Mouse (Mus musculus): Measurements from ENCODE around the gene Ints14. TPM values are rescaled to one million over a fixed set of nuclear protein-coding genes. Genes with fewer than 3 reads are reported as not detected.

Gene Ints14
- 10 to 100 TPM; 22.4 to 23.7 TPM for total RNA-seq (2021)

- DNase-seq (ENCODE audit: low spot score in 2 of 2) = peak; percentile 94 to 97
- intact Hi-C loops (cut with DNase I) = loop anchor here (2.0 to 5.0 kb wide), 4 partner anchors 58 to 678 kb away; partner anchors contain the start of genes Dis3l and Tipin
These were observed at the start of gene Ints14 for GRCm38 (mm10) chr9:64960117-64960977. TSS of gene Ints14 (plus strand) at chr9:64960905.

- intact Hi-C loops (cut with DNase I) = no loop called here
- no peak for DNase-seq (ENCODE audit: low spot score in 2 of 2)
These were observed 47.3 kb upstream of the Ints14 start for GRCm38 (mm10) chr9:64913406-64913805.

DNA sequence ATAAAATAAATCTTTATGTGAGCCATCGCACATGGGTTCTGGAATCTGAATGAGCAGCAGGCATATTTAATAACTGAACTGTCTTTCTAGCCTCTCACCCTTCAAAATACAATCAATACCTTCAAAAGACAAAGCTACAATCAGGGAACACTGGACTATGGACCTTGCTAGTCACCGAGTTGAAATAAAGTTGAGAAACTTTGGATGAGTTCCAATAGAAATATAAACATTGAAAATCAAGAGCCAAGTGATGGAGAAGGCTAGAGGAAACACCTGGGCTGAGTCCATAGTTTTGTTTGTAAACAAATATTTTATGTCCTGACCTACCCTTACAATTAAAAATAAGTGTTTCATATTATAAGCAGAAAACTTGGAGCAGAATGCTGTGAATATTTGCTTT lies 46.7 kb upstream of the Ints14 start:
- intact Hi-C loops (cut with DNase I) = no loop called here
- no peak for DNase-seq (ENCODE audit: low spot score in 2 of 2)

DNA sequence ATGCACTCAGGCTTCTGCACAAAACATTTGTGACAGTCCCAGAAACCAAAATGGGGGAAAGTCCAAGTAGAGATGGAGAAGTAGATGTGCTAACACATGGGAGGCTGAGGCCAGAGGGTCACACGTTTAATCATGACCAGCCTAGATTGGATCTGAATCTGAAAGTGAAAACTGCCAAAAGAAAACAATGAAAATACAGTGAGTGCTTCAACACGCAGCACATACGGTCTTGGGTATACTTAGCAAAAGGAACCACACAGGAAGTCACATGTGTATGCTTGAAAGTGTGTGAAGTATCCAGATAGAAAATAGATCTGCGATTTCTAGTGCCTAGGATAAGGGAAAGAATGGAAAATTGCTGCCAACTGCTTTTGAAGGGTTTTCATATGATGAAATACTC lies 46.1 kb upstream of the Ints14 start:
- intact Hi-C loops (cut with DNase I) = no loop called here
- no peak for DNase-seq (ENCODE audit: low spot score in 2 of 2)

GRCm38 (mm10) chr9:64918560-64918959 lies 42.1 kb upstream of the Ints14 start:
- intact Hi-C loops (cut with DNase I) = no loop called here
- DNase-seq (ENCODE audit: low spot score in 2 of 2) = no peak

DNA sequence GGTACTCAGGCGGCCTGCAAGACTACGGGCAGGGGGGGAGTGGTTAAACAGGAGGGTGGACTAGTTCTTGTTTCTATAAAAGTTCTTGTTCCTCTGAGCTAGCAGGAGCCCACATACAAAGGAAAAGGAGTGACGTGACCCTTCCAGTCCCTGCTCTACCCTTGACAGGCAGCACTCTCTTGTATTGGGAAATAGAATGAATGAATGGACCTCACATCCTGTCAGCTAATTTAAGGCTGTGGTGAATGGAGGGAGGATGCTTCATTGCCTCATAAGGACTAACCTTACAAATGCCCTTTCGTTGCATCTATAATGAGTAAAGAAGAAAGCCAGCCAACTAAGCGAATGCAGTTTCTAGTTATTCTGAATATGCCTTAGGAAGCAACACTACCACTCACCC lies 34.9 kb upstream of the Ints14 start:
- intact Hi-C loops (cut with DNase I) = no loop called here
- no peak for DNase-seq (ENCODE audit: low spot score in 2 of 2)

GRCm38 (mm10) chr9:64926201-64926991 lies 34.3 kb upstream of the Ints14 start:
- intact Hi-C loops (cut with DNase I) = no loop called here

GRCm38 (mm10) chr9:64930256-64930655 lies 30.4 kb upstream of the Ints14 start:
- intact Hi-C loops (cut with DNase I) = loop anchor here (10.0 kb wide), 1 partner anchor 745 kb away; no protein-coding TSS in a partner anchor
- DNase-seq (ENCODE audit: low spot score in 2 of 2) = no peak

More at GRCm38 (mm10) chr9:64926201-64926991, 34.3 kb upstream of the Ints14 start:
- DNase-seq (ENCODE audit: low spot score in 2 of 2) = peak; percentile 78 to 95

GRCm38 (mm10) chr9:64931751-64932610 lies 28.7 kb upstream of the Ints14 start:
- no peak for DNase-seq (ENCODE audit: low spot score in 2 of 2)
- intact Hi-C loops (cut with DNase I) = loop anchor here (10.0 kb wide), 1 partner anchor 747 kb away; no protein-coding TSS in a partner anchor

DNA sequence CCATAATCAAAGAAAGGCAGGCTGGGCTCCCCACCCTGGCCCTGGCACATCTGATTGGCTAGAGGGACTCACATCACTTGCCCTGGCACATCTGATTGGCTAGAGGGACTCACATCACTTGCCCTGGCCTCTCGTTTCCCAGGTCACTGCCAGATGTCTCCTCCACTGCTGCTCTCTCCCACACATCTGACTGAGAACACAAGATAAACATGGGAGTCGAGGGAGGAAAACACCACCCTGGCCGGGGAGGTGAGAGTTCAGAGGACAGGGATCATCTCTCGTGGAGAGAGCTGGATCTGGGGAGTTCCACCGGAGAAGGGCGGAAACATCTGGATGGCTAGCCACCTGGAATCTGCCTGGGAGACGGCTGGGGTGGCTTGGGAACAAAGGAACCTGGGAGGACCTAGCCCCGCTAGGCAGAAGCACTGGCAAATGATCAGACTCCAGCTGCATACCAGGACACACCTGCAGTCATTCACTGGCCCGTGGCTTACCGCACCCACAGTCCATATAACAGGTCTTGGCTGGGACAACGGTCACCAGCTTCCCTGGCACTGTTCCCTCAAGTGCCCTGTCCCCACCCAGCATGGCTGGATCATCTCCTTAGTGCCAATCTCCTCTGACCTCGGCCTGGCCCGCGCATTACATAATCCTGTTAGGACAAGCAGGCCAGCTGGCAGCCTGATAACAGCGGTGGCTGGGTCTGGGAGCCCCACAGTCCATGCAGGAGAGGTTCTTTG lies 26.5 kb upstream of the Ints14 start:
- no peak for DNase-seq (ENCODE audit: low spot score in 2 of 2)
- intact Hi-C loops (cut with DNase I) = loop anchor here (10.0 kb wide), 1 partner anchor 749 kb away; no protein-coding TSS in a partner anchor

DNA sequence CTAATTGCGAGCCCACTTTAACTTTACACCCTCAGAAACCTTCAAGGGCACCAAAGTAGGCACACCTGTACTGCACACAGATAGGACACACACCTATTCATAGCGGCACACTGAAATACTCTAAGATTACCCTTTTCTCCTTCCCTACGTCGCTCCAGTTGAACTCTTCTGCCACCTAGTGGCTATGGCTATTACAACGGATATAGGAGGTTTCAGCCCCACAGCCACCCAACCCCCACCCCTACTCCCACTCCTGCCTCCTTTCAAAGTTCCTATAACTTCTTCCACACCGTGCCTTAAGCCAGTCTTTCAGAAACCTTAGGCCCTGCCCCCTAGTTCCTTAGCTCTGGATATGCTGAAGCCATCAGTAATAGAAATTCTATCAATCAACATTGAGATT lies 24.2 kb upstream of the Ints14 start:
- peak; percentile 57 to 75 for DNase-seq (ENCODE audit: low spot score in 2 of 2)
- intact Hi-C loops (cut with DNase I) = loop anchor here (5.0 to 10.0 kb wide), 2 partner anchors 164 to 752 kb away; no protein-coding TSS in a partner anchor

GRCm38 (mm10) chr9:64937491-64937890 lies 23.2 kb upstream of the Ints14 start:
- intact Hi-C loops (cut with DNase I) = loop anchor here (5.0 to 10.0 kb wide), 2 partner anchors 165 to 753 kb away; no protein-coding TSS in a partner anchor
- DNase-seq (ENCODE audit: low spot score in 2 of 2) = no peak

- intact Hi-C loops (cut with DNase I) = loop anchor here (5.0 to 10.0 kb wide), 2 partner anchors 166 to 754 kb away; no protein-coding TSS in a partner anchor
These were observed 22.2 kb upstream of the Ints14 start for GRCm38 (mm10) chr9:64938535-64938934.

GRCm38 (mm10) chr9:64939281-64939680 lies 21.4 kb upstream of the Ints14 start:
- intact Hi-C loops (cut with DNase I) = loop anchor here (5.0 to 10.0 kb wide), 2 partner anchors 167 to 754 kb away; no protein-coding TSS in a partner anchor
- no peak for DNase-seq (ENCODE audit: low spot score in 2 of 2)

More at GRCm38 (mm10) chr9:64938535-64938934, 22.2 kb upstream of the Ints14 start:
- no peak for DNase-seq (ENCODE audit: low spot score in 2 of 2)

GRCm38 (mm10) chr9:64939790-64940189 lies 20.9 kb upstream of the Ints14 start:
- intact Hi-C loops (cut with DNase I) = loop anchor here (5.0 to 10.0 kb wide), 2 partner anchors 167 to 755 kb away; no protein-coding TSS in a partner anchor
- no peak for DNase-seq (ENCODE audit: low spot score in 2 of 2)

DNA sequence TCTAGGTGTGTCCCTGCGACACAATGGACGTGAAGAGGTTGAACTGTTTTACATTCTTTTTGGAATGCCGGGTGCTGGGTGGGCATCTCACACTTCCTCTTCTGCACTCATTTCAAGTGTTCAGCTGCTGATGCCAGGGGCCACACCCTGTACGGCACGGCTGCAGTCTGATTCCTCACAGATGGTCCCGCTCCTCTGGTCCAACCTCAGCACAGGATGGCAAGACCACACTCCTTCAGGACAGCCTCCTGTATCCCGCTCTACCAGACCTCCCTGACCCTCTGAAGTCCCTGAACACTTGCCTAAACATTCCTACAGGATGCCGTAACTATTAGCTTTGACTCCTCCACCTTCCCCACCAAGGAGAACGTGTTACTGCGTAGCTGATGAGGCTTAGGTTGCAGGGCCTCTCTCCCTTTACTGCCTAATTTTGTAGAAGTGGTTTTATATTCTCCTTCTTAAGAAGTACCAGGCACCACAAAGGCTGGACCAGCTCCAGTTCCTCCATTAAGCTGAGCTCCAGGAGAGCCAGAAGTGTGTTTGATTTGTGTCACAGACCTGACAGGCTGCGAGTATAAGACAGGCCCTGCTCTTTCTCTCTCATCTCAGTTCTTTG lies 19.9 kb upstream of the Ints14 start:
- intact Hi-C loops (cut with DNase I) = no loop called here
- no peak for DNase-seq (ENCODE audit: low spot score in 2 of 2)

DNA sequence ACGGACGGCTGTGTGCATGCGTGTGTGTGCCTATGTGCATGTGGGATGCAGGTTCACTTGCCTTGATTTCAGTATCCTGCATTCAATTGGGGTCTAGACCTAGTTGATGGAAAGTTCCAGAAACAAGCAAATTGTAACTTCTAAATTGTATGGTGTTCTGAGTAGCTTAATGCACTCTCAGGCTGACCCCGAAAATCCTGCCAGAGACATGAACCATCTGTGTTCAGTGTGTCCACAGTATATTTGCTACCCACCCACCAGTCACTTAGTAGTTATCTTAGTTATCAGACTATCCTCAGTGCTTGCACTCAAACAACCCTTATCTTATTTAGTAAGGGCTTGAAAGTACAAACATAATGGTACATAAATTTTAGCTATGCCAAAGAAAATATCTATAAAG lies 19.1 kb upstream of the Ints14 start:
- intact Hi-C loops (cut with DNase I) = no loop called here
- DNase-seq (ENCODE audit: low spot score in 2 of 2) = no peak

- DNase-seq (ENCODE audit: low spot score in 2 of 2) = no peak
- intact Hi-C loops (cut with DNase I) = no loop called here
These were observed 16.7 kb upstream of the Ints14 start for GRCm38 (mm10) chr9:64943997-64944396.

All from left cerebral cortex, postnatal 25 days (tissue).